Mouse (Mus musculus) hindbrain, embryonic 16.5 days (tissue): ENCODE results near the gene Aspa. TPM values are rescaled to one million over a fixed set of nuclear protein-coding genes. Genes with fewer than 3 reads are reported as not detected.

Experiments
- ATAC-seq: fragments of 200-750 bp; cut with Nextera tagmentation; 2 replicates; pipeline ENCODE4 v1.8.0; 2017; ENCODE audit warnings: moderate TSS enrichment, moderate library complexity
- H3K27ac ChIP-seq: fragments of 300-500 bp; sonication (generic); 2 replicates; pipeline ENCODE4 v1.5.1; 2014; ENCODE audit warnings: low read depth, mild to moderate bottlenecking, control low read depth, low read length, moderate library complexity
- H3K27me3 ChIP-seq: fragments of 300-500 bp; sonication (generic); replicated peaks from 2 replicates; pipeline ENCODE4 v1.6.1; 2014; ENCODE audit warnings: low read length; ENCODE audit not compliant: control insufficient read depth, insufficient read depth
- H3K36me3 ChIP-seq: fragments of 300-500 bp; sonication (generic); 2 replicates; pipeline ENCODE4 v1.6.1; 2014; ENCODE audit warnings: mild to moderate bottlenecking, low read length, moderate library complexity, mixed read lengths; ENCODE audit not compliant: control insufficient read depth, insufficient read depth
- H3K4me1 ChIP-seq: fragments of 300-500 bp; sonication (generic); 2 replicates; pipeline ENCODE4 v1.6.1; 2014; ENCODE audit warnings: low read depth, low read length; ENCODE audit not compliant: control insufficient read depth, insufficient read depth
- H3K4me2 ChIP-seq: fragments of 300-500 bp; sonication (generic); 2 replicates; pipeline ENCODE4 v1.6.1; 2014; ENCODE audit warnings: mild to moderate bottlenecking, low read length, control low read depth, moderate library complexity
- H3K4me3 ChIP-seq: fragments of 300-500 bp; sonication (generic); 2 replicates; pipeline ENCODE4 v1.5.1; 2014; ENCODE audit warnings: mild to moderate bottlenecking, low read length, control low read depth, moderate library complexity
- H3K9ac ChIP-seq: fragments of 300-500 bp; sonication (generic); 2 replicates; pipeline ENCODE4 v1.6.1; 2014; ENCODE audit warnings: low read depth, mild to moderate bottlenecking, control low read depth, low read length, moderate library complexity
- H3K9me3 ChIP-seq: fragments of 300-500 bp; sonication (generic); 2 replicates; pipeline ENCODE4 v1.6.1; 2014; ENCODE audit warnings: mild to moderate bottlenecking, low read length, moderate library complexity; ENCODE audit not compliant: control insufficient read depth
- WGBS: fragments of 180-500 bp; shearing (Covaris S2); extraction: QIAGEN DNeasy Blood & Tissue Kit; methylation state at CpG from one replicate; pipeline ENCODE4 v1.1.7; 2014; 5-methylcytosine and 5-hydroxymethylcytosine counted together
- polyA plus RNA-seq: library from polyadenylated mRNA; unstranded; fragments of >200 nt; fragmentation: Nextera tagmentation; extraction: Ambion mirVana; gene quantifications from 2 replicates; pipeline ENCODE4 v1.2.1, GENCODE M21; 2015

Gene Aspa
- polyA plus RNA-seq, 1 experiment from 2014 or later, result 4.6 TPM

DNA sequence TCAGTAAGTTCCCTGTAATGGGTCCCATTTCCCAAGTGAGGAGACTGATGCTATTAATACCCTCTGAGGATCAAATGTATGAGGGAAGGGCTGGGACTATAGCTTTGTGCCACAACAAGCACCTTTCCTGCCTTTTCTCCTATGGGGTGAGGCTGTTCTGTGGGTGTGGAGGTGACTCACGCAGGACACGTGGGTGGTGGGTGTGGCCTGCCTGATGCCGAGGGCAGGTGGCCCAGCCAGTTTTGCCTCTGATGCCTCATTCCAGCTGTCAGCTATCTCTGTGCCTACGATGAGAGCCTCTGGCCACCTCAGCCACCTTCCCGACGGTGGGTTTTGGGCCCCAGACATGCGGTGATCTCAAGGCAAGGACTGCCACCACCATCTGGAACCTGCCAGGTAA lies 62.1 kb downstream of the Aspa start, which contains the start of gene Trpv3:
Trpv3 (plus strand) TSS at position 122 of the 400 bp plus-strand sequence.
- H3K36me3 ChIP-seq, result no peaks in the 10 kb centered on the region
- no peak within 1 kb of the TSS for H3K27ac ChIP-seq
- H3K4me1 ChIP-seq, result no peaks in the 10 kb centered on the region
- ATAC-seq, result no peak
- H3K4me3 ChIP-seq, result no peak within 1 kb of the TSS
- WGBS, result 86% methylated on average over 7 of the region's 7 CpGs
- H3K9ac ChIP-seq, result no peak within 1 kb of the TSS
- H3K27me3 ChIP-seq, result no peaks in the 10 kb centered on the region
- H3K9me3 ChIP-seq, result no peaks in the 10 kb centered on the region
- no peak within 1 kb of the TSS for H3K4me2 ChIP-seq

DNA sequence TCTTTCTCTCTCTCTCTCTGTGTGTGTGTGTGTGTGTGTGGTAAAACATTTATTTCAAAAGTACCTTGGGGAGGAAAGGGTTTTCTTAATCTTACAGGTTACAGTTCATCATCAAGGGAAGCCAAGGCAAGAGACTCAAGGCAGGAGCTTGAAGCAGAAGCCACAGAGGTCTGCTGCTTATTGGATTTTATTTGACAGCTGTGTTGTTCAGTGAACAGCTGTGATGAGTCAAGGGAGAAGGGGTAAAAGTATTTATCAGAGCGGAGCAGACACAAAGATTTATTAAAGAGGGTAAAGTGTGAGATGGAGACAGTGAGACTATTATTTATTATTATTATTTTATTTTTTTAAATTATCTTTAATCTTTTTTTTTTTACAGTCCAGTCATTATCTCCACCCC lies 68.0 kb downstream of the Aspa start:
- 93% methylated on average over 1 of the region's 1 CpGs for WGBS
- no peaks in the 10 kb centered on the region for H3K36me3 ChIP-seq
- H3K27ac ChIP-seq, result no peak overlapping the region

GRCm38 (mm10) chr11:73260457-73260856 lies 68.9 kb downstream of the Aspa start:
- no peaks in the 10 kb centered on the region for H3K36me3 ChIP-seq
- H3K4me1 ChIP-seq, result no peaks in the 10 kb centered on the region
- H3K4me2 ChIP-seq, result no peak overlapping the region
- 71% methylated on average over 3 of the region's 3 CpGs for WGBS
- no peak for ATAC-seq
- H3K9me3 ChIP-seq, result no peaks in the 10 kb centered on the region
- H3K27me3 ChIP-seq, result no peaks in the 10 kb centered on the region
- H3K27ac ChIP-seq, result no peak overlapping the region
- no peak overlapping the region for H3K4me3 ChIP-seq
- H3K9ac ChIP-seq, result no peak overlapping the region

More for the DNA sequence above, 68.0 kb downstream of the Aspa start:
- no peak for ATAC-seq
- no peak overlapping the region for H3K9ac ChIP-seq
- no peak overlapping the region for H3K4me2 ChIP-seq
- no peaks in the 10 kb centered on the region for H3K4me1 ChIP-seq
- H3K9me3 ChIP-seq, result no peaks in the 10 kb centered on the region
- H3K27me3 ChIP-seq, result no peaks in the 10 kb centered on the region
- no peak overlapping the region for H3K4me3 ChIP-seq

GRCm38 (mm10) chr11:73258664-73259063 lies 70.7 kb downstream of the Aspa start:
- no peak overlapping the region for H3K4me3 ChIP-seq
- no peak for ATAC-seq
- no peaks in the 10 kb centered on the region for H3K27me3 ChIP-seq
- H3K36me3 ChIP-seq, result no peaks in the 10 kb centered on the region
- H3K9me3 ChIP-seq, result no peaks in the 10 kb centered on the region
- H3K27ac ChIP-seq, result no peak overlapping the region
- no peak overlapping the region for H3K4me2 ChIP-seq
- no peak overlapping the region for H3K9ac ChIP-seq
- no peaks in the 10 kb centered on the region for H3K4me1 ChIP-seq

DNA sequence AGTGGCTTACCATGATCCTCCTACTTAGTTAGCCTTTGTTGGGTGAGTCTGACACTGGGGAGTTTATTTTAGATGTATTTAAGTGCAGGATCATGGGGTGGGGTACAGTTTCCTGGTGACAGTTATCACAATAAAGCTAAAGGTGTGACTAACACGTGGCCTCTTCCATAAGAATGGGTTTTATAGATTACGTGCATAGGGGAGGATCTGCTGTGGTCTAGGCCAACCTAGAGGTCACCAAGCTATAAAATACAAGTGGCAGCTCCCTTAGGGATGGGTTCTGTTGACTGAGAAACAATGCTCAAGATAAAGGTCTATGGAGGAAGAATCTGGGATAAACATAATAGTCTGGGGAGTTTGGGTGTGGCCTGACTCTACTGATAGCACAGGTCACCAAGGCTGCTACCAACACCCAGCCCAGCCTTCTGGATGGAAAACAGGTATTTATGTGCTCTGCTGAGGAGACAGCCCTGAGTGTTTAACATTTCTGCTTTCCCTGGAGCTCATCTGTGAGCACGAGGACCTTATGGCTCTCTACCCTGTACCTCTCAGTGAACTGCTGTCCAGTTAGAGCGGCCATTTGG lies 71.9 kb downstream of the Aspa start:
- H3K36me3 ChIP-seq, result no peaks in the 10 kb centered on the region
- no peak overlapping the region for H3K27ac ChIP-seq
- no peaks in the 10 kb centered on the region for H3K9me3 ChIP-seq
- H3K4me1 ChIP-seq, result no peaks in the 10 kb centered on the region
- WGBS, result 83% methylated on average over 4 of the region's 4 CpGs
- no peak overlapping the region for H3K9ac ChIP-seq
- ATAC-seq, result no peak
- H3K4me2 ChIP-seq, result no peak overlapping the region
- no peak overlapping the region for H3K4me3 ChIP-seq
- no peaks in the 10 kb centered on the region for H3K27me3 ChIP-seq

Other genes with a start within 250 kb of the Aspa start
- 0.19 and 0.33 TPM in 2 replicates for gene Itgae, start 239.0 kb downstream of the Aspa start, polyA plus RNA-seq
- 2.5 and 3.3 TPM in 2 replicates for gene Haspin, start 191.3 kb downstream of the Aspa start, polyA plus RNA-seq
- gene P2rx5, start 169.2 kb downstream of the Aspa start, polyA plus RNA-seq, result 0.39 and 0.60 TPM in 2 replicates
- gene Emc6, start 152.6 kb downstream of the Aspa start, polyA plus RNA-seq, result 141 and 145 TPM in 2 replicates
- 120 and 129 TPM in 2 replicates for gene Tax1bp3, start 152.5 kb downstream of the Aspa start, polyA plus RNA-seq
- 17.4 and 21.5 TPM in 2 replicates for gene Ctns, start 130.6 kb downstream of the Aspa start, polyA plus RNA-seq
- 2.5 and 3.0 TPM in 2 replicates for gene Shpk, start 130.1 kb downstream of the Aspa start, polyA plus RNA-seq
- 0.31 and 0.40 TPM in 2 replicates for gene Trpv1, start 95.3 kb downstream of the Aspa start, polyA plus RNA-seq
- gene Trpv3, start 62.2 kb downstream of the Aspa start, polyA plus RNA-seq, result 0.34 TPM in 2 replicates
- gene Gm49340, start 145 bp upstream of the Aspa start, polyA plus RNA-seq, result not detected in 2 replicates
- gene Spata22, start 145 bp upstream of the Aspa start, polyA plus RNA-seq, result 0.12 and 0.20 TPM in 2 replicates
- gene Olfr20, start 21.2 kb upstream of the Aspa start, polyA plus RNA-seq, result not detected in 2 replicates
- gene Olfr376, start 41.6 kb upstream of the Aspa start, polyA plus RNA-seq, result not detected in 2 replicates
- gene Olfr1, start 70.0 kb upstream of the Aspa start, polyA plus RNA-seq, result not detected in 2 replicates
- not detected in 2 replicates for gene Olfr378, start 98.9 kb upstream of the Aspa start, polyA plus RNA-seq
- gene Olfr380, start 127.9 kb upstream of the Aspa start, polyA plus RNA-seq, result not detected in 2 replicates
- not detected in 2 replicates for gene Olfr381, start 162.0 kb upstream of the Aspa start, polyA plus RNA-seq
- not detected in 2 replicates for gene Olfr382, start 187.6 kb upstream of the Aspa start, polyA plus RNA-seq